Mouse (Mus musculus): Measurements from ENCODE around the gene Map3k15.

Map3k15 gene

DNA sequence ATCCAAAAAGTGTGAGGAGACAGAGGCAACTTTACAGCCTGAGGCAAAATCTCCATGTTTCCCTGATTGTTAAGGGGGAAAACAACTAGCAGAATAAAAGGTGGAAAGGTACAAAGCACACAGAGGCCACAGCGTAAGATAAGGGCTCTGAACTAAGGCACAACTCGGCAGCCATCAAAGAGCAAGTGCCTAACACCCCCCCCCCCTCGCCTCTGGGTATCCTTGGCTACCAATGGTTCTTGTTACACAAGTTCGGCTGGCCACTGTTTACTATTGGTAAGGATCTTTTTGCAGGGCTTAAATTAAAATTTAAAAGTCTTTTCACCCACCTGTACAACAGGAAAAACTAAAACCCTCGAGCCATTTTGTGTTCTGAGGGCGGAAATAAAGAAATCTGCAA lies 147.5 kb downstream of the Map3k15 start:
- no peak for DNase-seq

DNA sequence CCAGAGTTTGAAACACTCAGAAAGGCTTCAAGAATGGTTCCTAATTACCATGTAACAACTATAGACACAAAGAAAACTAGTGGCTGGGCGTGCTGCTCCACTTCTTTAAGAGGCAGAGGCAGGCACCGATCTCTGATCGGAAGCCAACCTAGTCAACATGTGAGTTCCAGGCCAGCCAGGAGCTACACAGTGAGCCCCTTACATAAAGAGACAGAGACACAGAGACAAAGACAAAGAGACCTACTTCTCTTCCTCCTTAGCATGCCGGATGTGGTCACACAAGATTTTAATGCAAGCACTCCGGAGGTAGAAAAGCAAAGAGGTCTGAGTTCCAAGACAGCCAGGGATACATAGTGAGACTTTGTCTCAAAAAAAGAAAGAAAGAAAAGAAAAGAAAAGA lies 147.9 kb downstream of the Map3k15 start:
- no peak for DNase-seq

DNA sequence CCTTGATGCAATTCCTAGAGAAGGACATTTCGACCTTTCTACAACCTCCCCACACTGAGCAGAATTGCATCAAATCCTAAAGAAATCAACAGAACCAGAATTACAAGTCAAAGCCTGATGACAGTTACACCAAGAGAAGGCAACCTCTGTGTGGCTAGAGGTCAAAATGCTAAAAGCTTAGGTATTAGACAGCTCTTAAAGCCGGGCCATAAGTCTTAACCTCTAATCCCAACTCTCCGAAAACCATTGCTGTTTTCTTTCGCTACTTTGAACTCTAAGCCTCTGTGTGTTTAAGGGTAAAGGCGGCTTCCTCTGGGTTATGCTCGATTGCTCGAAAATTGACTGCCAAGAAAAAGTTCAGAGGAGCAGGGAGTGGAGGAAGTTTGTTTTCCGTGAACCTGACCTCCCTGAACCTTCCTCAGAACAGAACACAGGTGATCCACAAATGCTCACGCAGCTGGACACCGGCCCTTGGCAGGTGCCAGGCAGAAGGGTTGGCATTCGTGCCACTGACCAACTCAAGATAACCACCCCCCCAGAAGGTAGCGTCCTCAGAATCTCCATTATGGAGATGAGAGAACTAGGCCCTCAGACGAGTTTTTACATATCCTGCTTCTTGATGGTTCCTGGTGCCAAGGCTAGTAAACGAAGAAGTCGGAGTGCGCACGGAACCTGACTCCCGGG lies 149.1 kb downstream of the Map3k15 start:
- DNase-seq, result peak; percentile 23

DNA sequence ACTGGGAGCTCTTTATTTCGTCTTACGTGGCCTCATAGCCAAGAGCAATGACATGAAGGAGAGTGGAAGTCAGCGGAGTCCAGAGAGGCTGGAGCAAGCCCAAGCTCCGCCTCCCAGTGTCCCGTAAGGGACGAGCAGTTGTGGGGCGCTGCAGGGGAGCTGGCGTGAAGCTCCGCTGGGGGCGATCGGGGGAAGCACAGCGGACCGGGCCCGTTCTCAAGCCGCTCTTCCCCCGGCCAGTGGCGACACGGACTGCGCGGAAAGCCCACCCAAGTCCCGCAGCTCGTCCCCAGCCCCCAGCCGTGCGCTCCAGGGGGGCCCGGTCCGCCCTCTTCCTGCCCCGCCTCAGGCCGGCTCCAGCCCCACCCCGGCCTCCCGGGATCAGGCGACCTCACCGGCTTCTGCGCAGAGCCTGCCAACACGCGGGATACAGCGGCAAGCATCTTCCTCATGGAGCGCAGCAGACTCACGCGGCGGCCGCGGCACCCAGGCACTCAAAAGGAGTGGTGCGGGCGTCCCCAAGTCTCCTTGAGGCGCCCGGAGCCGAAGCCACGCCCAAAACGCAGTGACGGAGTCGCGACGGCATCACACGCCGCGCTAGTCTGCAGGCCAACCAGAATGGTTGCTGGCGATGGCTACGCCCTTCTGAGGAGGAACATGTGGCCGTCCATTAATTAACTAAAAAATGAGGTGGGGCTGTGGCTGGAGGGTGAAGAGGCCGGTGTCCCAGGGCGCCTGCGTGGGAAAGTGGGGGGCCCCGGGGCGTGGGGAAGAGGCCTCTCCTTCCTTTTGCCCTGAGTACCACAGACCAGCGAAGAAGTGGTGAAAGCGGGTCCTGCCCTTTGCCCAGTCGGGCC lies 149.9 kb downstream of the Map3k15 start, which contains the start of gene Pdha1:
Gene Pdha1, minus strand, starts transcription at position 553 of the 857 bp plus-strand sequence.
- DNase-seq, result peak; percentile 75

DNA sequence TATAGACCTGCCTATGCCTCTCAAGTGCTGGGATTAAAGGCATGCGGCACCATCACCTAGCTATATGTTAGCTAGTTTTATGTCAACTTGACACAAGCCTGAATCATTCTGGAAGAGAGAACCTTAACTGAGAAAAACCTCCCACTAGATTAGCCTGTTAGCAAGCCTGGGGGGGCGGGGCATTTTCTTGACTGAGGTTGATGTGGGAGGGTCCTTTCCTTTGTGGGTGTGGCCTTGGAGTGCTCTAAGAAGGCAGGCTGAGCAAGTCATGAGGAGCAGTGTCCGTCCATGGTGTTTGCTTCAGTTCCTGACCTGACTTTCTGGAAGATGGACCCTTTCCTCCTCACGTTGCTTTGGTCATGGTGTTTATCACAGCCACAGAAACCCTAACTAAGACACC lies 158.6 kb downstream of the Map3k15 start:
- DNase-seq, result no peak

DNA sequence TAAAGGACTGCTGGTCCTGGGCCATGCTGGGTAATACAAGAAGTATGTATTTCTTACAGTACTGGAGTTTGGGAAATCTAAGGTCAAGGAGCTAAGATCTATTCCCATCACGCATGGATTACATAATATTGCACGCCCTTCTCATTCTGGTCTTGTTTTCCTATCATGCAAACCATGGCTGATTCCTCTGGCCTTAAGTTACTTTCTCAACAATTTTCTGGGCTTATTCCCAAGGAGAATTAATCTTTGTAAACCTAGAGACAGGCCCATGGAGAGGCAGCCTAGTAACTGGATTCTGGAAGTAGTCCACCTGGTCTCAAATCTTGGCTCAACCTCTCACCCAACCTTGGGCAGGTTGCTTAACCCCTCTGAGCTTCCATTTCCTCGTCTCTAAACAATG lies 159.2 kb downstream of the Map3k15 start:
- no peak for DNase-seq

DNA sequence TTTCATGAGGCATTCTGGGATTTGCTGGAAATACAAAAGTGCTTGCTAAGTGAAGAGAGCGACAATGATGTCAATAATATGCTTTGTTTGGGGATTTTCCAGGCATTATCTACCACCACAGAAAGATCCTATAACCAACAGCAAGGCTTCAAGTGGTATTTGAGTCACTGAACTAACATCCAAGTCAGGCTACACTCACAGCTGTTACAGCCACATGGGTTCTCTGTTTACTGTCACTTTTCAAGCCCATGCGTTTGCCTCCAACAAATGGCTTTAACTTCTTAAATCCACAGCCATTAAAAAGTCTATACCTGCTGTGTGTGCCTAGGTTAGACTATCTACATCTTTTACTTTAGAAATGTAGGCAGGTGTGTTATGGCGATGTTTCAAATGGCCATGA lies 160.6 kb downstream of the Map3k15 start:
- no peak for DNase-seq

DNA sequence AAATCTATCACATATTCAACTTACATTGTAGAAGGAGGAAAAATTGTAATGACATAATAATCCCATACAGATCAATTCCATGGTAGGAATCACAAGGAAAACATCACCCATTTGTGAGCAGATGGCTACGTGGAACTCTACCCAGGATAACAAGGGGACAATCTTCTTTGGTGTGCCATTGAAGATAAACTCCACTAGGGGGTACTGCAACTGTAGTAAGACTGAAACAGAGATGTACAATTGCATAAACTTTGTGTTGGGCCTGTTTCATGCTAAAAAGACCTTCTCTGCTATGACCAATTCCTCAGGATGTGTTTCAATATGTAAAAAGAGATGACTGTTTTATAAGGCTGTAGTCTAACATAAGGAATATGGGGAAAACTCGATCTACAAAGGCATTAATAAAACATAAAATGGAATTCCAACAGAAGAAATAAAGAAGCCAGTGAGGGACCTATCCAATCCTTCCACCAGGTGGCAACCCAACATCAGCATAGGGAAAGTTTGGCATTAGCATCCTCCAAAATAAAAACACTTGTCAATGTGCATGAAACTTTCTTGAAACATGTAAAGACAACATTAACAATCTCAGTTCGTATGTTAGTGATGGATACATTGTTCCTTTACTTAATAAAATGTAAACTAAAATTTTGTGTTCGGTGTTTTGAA lies 165.0 kb downstream of the Map3k15 start:
- no peak for DNase-seq

DNA sequence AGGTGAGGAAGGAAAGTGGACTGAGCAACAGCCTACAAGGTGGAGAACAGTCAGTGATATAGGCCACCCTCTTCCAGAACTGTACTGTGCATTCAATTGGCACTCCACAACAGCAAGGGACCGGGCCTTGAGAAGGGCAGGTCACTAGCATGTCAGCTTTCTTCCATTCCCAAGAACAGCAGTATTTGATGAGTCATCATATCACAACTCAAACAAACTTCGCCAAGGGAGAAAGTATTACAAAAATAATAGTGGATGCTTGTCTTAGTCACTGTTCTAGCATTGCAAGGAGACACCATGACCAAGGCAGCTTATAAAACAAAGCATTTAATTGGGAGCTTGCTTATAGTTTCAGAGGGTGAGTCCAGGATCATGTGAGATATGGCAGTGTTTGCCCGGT lies 176.0 kb downstream of the Map3k15 start:
- DNase-seq, result no peak

DNA sequence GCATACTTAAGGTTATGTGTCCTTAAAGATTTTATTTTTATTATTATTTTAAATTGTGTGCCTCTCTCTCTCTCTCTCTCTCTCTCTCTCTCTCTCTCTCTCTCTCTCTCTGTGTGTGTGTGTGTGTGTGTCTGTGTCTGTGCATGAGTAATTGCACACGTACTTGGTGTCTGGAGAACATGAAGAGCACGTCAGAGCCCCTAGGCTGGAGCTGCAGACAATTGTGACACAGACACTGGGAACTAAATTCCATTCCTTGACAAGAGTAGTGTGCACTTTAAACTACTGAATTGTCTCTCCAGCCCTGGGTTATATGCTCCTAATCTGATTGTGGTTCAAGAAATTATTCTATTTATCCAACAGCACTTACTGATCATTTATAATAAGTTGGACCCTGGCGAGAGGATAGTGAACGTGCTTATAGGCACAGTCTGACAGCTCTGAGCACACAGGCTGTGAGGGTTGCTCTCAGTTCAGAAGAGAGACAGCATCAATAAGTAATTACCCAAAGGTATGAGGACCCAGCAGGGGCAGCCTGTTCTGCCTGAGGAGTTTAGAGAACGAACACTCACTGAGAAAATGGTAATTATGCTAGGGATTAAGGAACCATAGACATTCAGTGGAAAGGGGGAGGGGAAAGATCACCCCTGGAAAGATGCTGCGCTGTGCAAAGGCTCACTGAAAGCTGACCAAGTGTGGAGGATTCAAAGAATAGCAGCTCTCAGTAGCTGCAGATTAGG lies 178.2 kb downstream of the Map3k15 start:
- DNase-seq, result no peak

DNA sequence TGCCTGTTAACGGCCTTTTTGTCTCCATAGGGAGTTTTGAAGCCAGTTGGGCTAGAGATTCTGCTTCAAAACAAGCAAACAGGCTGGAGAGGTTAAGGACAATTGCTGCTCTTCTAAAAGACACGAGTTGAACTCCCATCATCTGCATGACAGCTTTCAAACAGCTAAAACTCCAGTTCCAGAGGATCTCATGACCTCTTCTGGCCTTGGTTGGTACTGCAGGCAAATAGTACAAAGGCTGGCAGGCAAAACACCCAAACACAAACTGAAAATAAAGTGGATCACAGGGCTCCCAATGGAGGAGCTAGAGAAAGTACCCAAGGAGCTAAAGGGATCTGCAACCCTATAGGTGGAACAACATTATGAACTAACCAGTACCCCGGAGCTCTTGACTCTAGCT lies 181.9 kb downstream of the Map3k15 start:
- peak; percentile 38 for DNase-seq

All from cerebellum, adult 11 months (tissue).